Mouse (Mus musculus) embryonic facial prominence, embryonic 13.5 days (tissue): ENCODE results near the gene Dnm2. TPM values are rescaled to one million over a fixed set of nuclear protein-coding genes. Genes with fewer than 3 reads are reported as not detected.

Source experiments
- ATAC-seq: fragments of 200-750 bp; cut with Nextera tagmentation; 2 replicates; pipeline ENCODE4 v1.8.0; 2017; ENCODE audit warnings: low read depth; ENCODE audit not compliant: insufficient number of reproducible peaks, insufficient read depth, low FRiP score, low TSS enrichment
- H3K27ac ChIP-seq: fragments of 300-500 bp; sonication (generic); 2 replicates; pipeline ENCODE4 v1.5.1; 2015; ENCODE audit warnings: moderate library complexity, mild to moderate bottlenecking, inconsistent platforms
- H3K27me3 ChIP-seq: fragments of 300-500 bp; sonication (generic); 2 replicates; pipeline ENCODE4 v1.6.1; 2015; ENCODE audit warnings: mild to moderate bottlenecking, inconsistent platforms
- H3K36me3 ChIP-seq: fragments of 300-500 bp; sonication (generic); 2 replicates; pipeline ENCODE4 v1.6.1; 2015; ENCODE audit warnings: mild to moderate bottlenecking, inconsistent platforms
- H3K4me1 ChIP-seq: fragments of 300-500 bp; sonication (generic); 2 replicates; pipeline ENCODE4 v1.6.1; 2015; ENCODE audit warnings: inconsistent platforms
- H3K4me2 ChIP-seq: fragments of 300-500 bp; sonication (generic); 2 replicates; pipeline ENCODE4 v1.6.1; 2015; ENCODE audit warnings: moderate library complexity, mild to moderate bottlenecking, inconsistent platforms
- H3K4me3 ChIP-seq: fragments of 300-500 bp; sonication (generic); 2 replicates; pipeline ENCODE4 v1.5.1; 2015; ENCODE audit warnings: mild to moderate bottlenecking, inconsistent platforms
- H3K9ac ChIP-seq: fragments of 300-500 bp; sonication (generic); 2 replicates; pipeline ENCODE4 v1.6.1; 2015; ENCODE audit warnings: mild to moderate bottlenecking, inconsistent platforms
- H3K9me3 ChIP-seq: fragments of 300-500 bp; sonication (generic); 2 replicates; pipeline ENCODE4 v1.6.1; 2016; ENCODE audit warnings: inconsistent platforms
- WGBS: fragments of 180-500 bp; shearing (Covaris S2); methylation state at CpG from one replicate; pipeline ENCODE4 v1.1.7; 2015; ENCODE audit warnings: mixed read lengths; 5-methylcytosine and 5-hydroxymethylcytosine counted together
- polyA plus RNA-seq: library from polyadenylated mRNA; unstranded; fragments of >200 nt; fragmentation: Nextera tagmentation; extraction: Ambion mirVana; gene quantifications from 2 replicates; pipeline ENCODE4 v1.2.1, GENCODE M21; 2015

The Dnm2 gene
- polyA plus RNA-seq, 1 experiment from 2014 or later, result 74.5 TPM

DNA sequence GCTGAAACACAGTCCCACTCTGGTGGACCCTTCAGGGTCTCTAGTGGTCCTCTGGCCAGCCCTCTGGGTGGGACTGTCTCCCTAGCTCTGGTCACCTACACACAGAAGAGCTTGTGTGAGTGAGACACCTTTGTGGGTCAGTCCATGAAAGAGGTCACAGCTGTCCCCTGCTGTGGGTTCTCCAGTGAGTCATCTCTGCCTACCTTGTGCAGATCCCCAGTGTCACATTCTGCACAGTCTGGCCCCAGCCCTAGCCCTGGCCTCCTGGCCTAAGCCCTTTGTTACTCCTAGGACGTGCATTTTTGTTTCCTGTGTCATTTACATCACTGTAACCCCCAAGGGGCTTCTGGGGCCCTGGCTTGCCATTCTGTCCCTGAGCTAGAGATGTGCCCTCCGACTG, 69.2 kb downstream of the Dnm2 start:
- H3K4me1 ChIP-seq, result peaks cover 51% of the 10 kb centered on the region
- peak overlapping the region; percentile 69 for H3K4me2 ChIP-seq
- H3K9ac ChIP-seq, result peak overlapping the region; percentile 72; the same call in 1 of the 2 replicates
- H3K9me3 ChIP-seq, result no peaks in the 10 kb centered on the region
- 52% methylated on average over 2 of the region's 2 CpGs for WGBS
- no peak overlapping the region for H3K27ac ChIP-seq
- no peaks in the 10 kb centered on the region for H3K27me3 ChIP-seq
- ATAC-seq, result no peak
- H3K4me3 ChIP-seq, result no peak overlapping the region
- H3K36me3 ChIP-seq, result peaks cover 49% of the 10 kb centered on the region

DNA sequence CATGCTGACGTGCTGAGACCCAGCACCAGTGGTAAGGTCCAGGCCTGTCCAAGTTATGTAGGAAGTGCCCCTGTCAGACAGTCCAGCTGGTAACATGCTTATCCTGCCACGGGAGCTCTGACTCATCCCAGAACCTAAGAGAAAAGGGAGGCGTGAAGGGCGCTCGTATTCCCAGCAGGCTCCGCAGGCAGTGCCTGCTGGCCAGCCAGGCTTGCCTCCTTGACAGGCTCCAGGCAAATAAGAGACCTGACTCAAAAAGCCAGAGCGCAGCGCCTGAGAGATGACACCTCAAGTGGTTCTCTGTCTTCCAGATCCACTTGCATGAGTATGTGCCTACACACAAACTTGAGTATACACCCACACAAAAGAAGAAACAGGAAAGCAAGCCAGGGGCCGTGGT, 70.0 kb downstream of the Dnm2 start:
- WGBS, result 74% methylated on average over 9 of the region's 9 CpGs
- Histone ChIP-seq H3K27ac (peak overlapping the region; percentile 99; the same call in 1 of the 2 replicates), H3K4me3 (peak overlapping the region; percentile 42), H3K9ac (peak overlapping the region; percentile 72), H3K9me3 (no peaks in the 10 kb centered on the region), H3K4me1 (peaks cover 51% of the 10 kb centered on the region), H3K36me3 (peaks cover 49% of the 10 kb centered on the region), H3K27me3 (no peaks in the 10 kb centered on the region), H3K4me2 (peak overlapping the region; percentile 69)
- ATAC-seq, result no peak

DNA sequence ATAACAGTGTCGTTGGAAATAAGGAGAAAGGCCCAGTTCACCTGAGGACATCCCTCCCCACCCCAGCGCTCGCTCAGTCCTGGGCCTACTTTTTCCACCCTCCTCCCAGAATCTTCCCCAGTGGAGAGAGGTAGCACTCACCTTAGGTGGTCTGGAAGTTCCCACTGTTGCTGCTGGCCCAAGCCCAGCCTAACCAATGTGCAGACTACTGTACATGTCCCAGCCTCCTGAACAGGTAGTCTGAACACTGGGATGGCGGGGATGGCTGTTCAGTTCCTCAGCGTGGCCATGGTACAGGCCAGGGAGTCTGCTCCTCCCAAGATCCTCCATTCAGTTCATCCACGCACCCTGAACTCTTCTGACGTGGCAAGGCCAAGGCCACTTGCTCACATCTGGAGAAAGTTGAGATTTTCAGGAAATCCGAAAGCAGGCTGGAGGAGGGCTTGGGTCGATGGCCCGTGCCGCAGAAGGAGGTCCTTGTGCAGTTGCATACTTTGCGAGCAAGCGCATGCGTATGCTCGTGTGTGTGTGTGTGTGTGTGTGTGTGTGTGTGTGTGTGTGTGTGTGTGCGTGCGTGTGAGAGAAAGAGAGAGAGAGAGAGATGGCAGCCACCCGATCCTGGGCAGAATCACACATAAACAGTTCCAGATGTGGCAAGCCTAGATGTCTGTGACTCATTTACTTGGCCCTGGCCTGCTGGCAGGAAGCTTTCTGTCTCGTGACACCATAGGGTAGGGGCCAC, 71.8 kb downstream of the Dnm2 start:
- no peaks in the 10 kb centered on the region for H3K9me3 ChIP-seq
- H3K4me1 ChIP-seq, result peaks cover 51% of the 10 kb centered on the region
- peak overlapping the region; percentile 99 for H3K27ac ChIP-seq
- peaks cover 48% of the 10 kb centered on the region for H3K36me3 ChIP-seq
- peak; percentile 86 for ATAC-seq
- 33% methylated on average over 19 of the region's 19 CpGs for WGBS
- H3K4me2 ChIP-seq, result peak overlapping the region; percentile 69
- peak overlapping the region; percentile 72 for H3K9ac ChIP-seq
- peak overlapping the region; percentile 42 for H3K4me3 ChIP-seq
- H3K27me3 ChIP-seq, result no peaks in the 10 kb centered on the region

DNA sequence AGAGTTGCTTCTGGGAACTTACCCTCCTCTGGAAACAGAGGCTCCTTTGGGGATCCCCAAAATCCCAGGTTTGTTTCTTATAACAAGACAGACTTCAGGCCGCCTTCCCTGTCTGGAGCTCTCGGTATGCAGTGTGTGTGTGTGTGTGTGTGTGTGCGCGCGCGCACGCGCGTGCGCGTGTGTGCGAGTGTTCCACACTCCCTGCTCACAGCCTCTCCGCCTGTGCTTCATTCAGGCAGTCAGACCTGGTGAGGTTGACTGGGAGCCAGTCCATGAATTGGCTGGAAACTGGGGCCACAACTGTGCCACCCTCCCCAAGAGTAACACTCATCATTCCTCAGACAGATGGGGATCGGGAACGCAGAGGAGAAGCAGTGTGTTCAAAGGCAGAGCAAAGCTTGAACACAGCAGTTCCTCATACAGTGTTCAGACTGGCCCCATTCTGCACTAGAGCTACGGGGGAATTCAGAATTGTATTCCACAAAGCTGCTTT, 72.4 kb downstream of the Dnm2 start:
- 48% methylated on average over 16 of the region's 16 CpGs for WGBS
- ATAC-seq, result no peak; the same call in 1 of the 2 replicates
- H3K4me1 ChIP-seq, result peaks cover 51% of the 10 kb centered on the region

DNA sequence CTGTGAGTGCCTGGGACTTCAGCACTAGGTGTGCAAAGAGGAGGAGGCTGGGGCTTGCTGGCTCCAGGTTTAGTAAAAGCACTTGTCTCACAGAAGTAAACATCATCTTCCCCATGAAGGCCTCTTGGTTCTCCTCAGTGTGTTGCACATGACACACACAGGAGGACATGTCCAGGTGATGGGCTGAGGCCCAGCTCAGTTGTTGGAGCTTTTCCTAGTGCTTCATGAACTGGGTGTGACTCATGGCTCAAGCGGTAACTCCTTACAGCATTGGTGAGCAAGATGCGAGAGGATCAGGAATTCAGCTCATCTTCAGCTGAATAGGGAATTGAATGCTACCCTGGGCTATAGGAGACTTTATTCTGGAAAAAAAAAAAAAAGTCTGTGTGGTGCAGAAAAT, 73.0 kb downstream of the Dnm2 start:
- WGBS, result 79% methylated on average over 2 of the region's 2 CpGs
- peak overlapping the region; percentile 42 for H3K4me3 ChIP-seq
- peaks cover 44% of the 10 kb centered on the region for H3K36me3 ChIP-seq

More for the DNA sequence above, 72.4 kb downstream of the Dnm2 start:
- Histone ChIP-seq H3K9me3 (no peaks in the 10 kb centered on the region), H3K36me3 (peaks cover 44% of the 10 kb centered on the region), H3K9ac (peak overlapping the region; percentile 72), H3K4me2 (peak overlapping the region; percentile 69), H3K27ac (peak overlapping the region; percentile 99), H3K4me3 (peak overlapping the region; percentile 42), H3K27me3 (no peaks in the 10 kb centered on the region)

DNA sequence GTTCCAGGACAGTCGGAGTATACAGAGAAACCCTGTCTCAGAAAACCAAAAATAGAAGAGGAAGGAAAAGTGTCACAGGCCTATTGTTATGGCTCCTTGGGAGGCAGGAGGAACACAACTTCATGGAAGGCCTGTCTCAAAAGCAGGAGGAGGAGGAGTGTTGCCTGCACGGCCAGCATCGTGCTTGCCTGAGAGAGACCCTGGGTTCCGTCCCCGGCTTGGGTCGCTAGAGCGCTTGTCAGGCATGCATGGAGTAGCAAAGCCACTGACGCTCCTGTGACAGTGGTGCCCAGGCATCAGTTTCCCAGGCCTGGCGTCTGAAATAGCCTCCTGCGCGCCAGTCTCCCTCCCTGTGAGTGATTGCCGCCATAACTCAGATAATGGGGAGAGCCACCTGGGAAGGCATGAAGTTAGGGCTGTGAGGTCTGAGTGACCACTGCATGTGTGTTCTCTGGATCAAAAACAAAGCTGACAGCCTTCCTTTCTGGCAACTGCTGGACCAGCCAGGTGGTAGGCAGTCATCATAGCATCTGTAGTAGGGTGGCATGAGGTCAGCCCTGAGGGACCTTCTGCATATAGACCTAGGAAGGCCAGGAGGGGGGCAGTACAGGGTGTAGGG, 73.7 kb downstream of the Dnm2 start:
- WGBS, result 94% methylated on average over 12 of the region's 12 CpGs

More for the DNA sequence above, 73.0 kb downstream of the Dnm2 start:
- Histone ChIP-seq H3K27ac (peak overlapping the region; percentile 99), H3K27me3 (no peaks in the 10 kb centered on the region), H3K4me1 (peaks cover 50% of the 10 kb centered on the region), H3K9ac (peak overlapping the region; percentile 72), H3K4me2 (peak overlapping the region; percentile 69), H3K9me3 (no peaks in the 10 kb centered on the region)
- no peak for ATAC-seq

DNA sequence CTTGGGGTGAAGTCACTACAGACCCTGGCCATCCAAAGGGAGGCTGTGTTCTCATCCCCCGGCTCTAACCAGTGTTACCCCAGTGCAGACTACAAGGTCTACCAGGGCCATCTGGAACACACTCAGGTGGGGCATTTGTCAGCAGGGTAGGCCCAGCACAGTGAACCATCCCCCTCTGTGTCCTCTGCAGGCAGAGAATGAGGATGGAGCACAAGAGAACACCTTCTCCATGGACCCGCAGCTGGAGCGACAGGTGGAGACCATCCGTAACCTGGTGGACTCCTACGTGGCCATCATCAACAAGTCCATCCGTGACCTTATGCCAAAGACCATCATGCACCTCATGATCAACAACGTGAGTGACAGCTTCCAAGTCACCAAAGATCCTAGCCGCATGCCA, 78.6 kb downstream of the Dnm2 start:
- no peak overlapping the region for H3K4me2 ChIP-seq
- no peak overlapping the region for H3K9ac ChIP-seq
- H3K4me3 ChIP-seq, result no peak overlapping the region
- H3K36me3 ChIP-seq, result peaks cover 78% of the 10 kb centered on the region
- H3K9me3 ChIP-seq, result no peaks in the 10 kb centered on the region
- H3K27me3 ChIP-seq, result no peaks in the 10 kb centered on the region
- no peak overlapping the region for H3K27ac ChIP-seq
- no peak for ATAC-seq
- 0 out of 2 replicates have a peak, but pooled peaks cover under 1% of the 10 kb centered on the region for H3K4me1 ChIP-seq
- WGBS, result 96% methylated on average over 8 of the region's 8 CpGs

More for the DNA sequence above, 73.7 kb downstream of the Dnm2 start:
- Histone ChIP-seq H3K4me1 (peaks cover 43% of the 10 kb centered on the region), H3K9ac (no peak overlapping the region), H3K27me3 (no peaks in the 10 kb centered on the region), H3K9me3 (no peaks in the 10 kb centered on the region), H3K36me3 (peaks cover 48% of the 10 kb centered on the region), H3K4me2 (no peak overlapping the region), H3K27ac (peak overlapping the region; percentile 99; the same call in 1 of the 2 replicates), H3K4me3 (no peak overlapping the region)
- no peak for ATAC-seq

DNA sequence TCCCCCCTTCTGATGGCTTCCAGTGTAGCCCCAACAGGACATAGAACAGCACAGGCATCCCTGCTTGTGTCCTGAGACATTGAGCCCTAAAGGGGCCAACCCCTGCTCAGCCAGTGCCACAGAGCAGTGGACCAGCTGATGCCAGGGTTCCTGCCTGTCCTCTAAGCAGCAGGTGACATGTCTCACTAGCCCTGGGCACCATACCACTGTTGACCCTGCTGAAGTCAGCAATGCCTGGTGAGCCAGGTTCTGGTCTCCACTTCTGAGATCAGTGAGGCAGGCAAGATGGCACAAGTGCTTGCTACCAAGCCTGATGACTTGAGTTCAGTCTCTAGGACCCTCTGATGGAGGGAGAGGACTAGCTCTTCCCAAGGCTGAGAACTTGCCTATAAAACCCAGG, 81.1 kb downstream of the Dnm2 start:
- ATAC-seq, result no peak

DNA sequence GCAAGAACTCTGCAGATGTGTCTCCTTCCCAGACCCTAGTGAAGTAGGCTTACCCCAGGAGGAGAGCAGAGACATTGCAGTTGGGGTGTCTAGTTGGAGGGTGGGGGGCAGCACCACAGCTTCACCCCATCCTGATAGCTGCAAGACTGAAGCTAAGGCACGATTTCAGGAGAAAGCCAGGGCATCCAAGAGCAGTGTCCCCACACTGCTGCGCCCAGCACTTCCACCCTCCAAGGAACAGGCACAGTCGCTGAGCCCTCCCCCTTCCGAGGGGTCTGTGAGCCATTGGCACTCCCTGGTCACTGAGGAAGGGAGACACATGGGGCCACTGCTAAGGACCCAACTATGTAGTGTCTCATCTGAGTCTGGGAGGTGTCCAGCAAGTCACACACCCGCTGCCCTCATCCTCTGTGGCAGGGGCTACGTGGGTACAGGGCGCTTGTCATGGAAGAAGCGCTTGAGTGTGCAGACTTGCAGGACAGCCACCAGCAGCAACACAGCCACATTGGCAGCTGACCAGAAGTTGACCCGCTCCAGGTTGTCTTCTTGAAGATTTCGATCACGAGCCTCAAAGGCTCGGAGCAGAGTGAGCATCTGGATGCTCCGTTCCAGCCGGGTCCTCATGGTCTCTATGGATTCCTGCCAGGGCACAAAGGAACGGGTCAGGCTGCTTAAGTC, 83.2 kb downstream of the Dnm2 start:
- Histone ChIP-seq H3K4me2 (no peak overlapping the region), H3K4me1 (peaks cover 15% of the 10 kb centered on the region), H3K4me3 (no peak overlapping the region), H3K9ac (no peak overlapping the region), H3K27ac (no peak overlapping the region), H3K36me3 (peaks cover 61% of the 10 kb centered on the region), H3K9me3 (no peaks in the 10 kb centered on the region), H3K27me3 (no peaks in the 10 kb centered on the region)
- 91% methylated on average over 15 of the region's 15 CpGs for WGBS
- ATAC-seq, result no peak

More for the DNA sequence above, 81.1 kb downstream of the Dnm2 start:
- Histone ChIP-seq H3K4me2 (no peak overlapping the region), H3K4me1 (peaks cover 11% of the 10 kb centered on the region), H3K27ac (no peak overlapping the region), H3K27me3 (no peaks in the 10 kb centered on the region), H3K9me3 (no peaks in the 10 kb centered on the region), H3K36me3 (peaks cover 71% of the 10 kb centered on the region), H3K4me3 (no peak overlapping the region), H3K9ac (no peak overlapping the region)

DNA sequence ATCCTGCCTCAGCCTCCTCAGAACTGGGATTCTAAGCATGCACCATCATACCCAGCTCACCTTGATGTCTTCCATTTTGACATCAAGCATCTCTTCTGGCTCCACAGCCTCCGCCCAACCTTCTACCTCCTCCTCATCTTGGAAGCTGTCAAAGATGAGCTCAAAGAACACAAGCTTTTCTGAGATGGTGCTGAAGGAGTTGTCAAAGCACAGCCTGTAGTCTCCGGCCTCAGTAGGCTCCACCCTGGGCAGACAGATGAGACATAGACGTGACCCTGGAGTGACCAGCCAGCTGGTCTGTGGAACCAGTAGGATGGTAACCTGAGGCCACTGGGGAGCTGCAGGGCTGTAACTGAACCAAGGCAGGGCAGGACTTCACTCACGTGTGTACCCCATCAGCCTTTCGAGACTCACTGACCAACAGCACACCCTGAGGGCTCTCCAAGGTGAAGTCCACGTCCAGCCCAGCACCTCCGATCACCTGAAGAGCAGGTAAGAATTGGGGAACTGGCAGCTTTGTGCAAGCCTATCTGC, 84.2 kb downstream of the Dnm2 start:
- ATAC-seq, result no peak
- Histone ChIP-seq H3K4me2 (peak overlapping the region; percentile 76), H3K27me3 (no peaks in the 10 kb centered on the region), H3K36me3 (peaks cover 52% of the 10 kb centered on the region), H3K9ac (peak overlapping the region; percentile 79), H3K9me3 (no peaks in the 10 kb centered on the region), H3K27ac (peak overlapping the region; percentile 91), H3K4me1 (peaks cover 15% of the 10 kb centered on the region), H3K4me3 (peak overlapping the region; percentile 61)
- 69% methylated on average over 7 of the region's 7 CpGs for WGBS
